Mouse (Mus musculus): ENCODE data around the gene Pdcd10. TPM values are rescaled to one million over a fixed set of nuclear protein-coding genes. Genes with fewer than 3 reads are reported as not detected.

Gene Pdcd10
- polyA plus RNA-seq, 1 experiment from 2014 or later: 78.1 TPM

Other genes starting within 250 kb of the Pdcd10 start
- gene Wdr49, start 74.7 kb downstream of the Pdcd10 start, polyA plus RNA-seq (2015; fragmentation: Nextera tagmentation; extraction: Ambion mirVana): 0.12 TPM in 1 of 2 replicates, not detected in the other
- gene Serpini1, start 691 bp upstream of the Pdcd10 start, polyA plus RNA-seq (2015; fragmentation: Nextera tagmentation; extraction: Ambion mirVana): 4.8 and 5.9 TPM in 2 replicates
- gene Gm29133, start 191.3 kb upstream of the Pdcd10 start, polyA plus RNA-seq (2015; fragmentation: Nextera tagmentation; extraction: Ambion mirVana): not detected in 2 replicates

Data from embryonic facial prominence, embryonic 15.5 days (tissue).